Mouse (Mus musculus) intestine, postnatal 0 days (tissue): ENCODE measurements around the gene Rhobtb3. TPM values are rescaled to one million over a fixed set of nuclear protein-coding genes. Genes with fewer than 3 reads are reported as not detected.
A peak's percentile ranks its signal among the peaks of the same experiment; 100 is the strongest.

Experiments used
- ATAC-seq: fragments of 200-750 bp; cut with Nextera tagmentation; 2 replicates; pipeline ENCODE4 v1.8.0; 2017; ENCODE audit warnings: mild to moderate bottlenecking, moderate TSS enrichment, moderate library complexity
- H3K27ac ChIP-seq: fragments of 300-500 bp; sonication (generic); 2 replicates; pipeline ENCODE4 v1.5.1; 2014; ENCODE audit warnings: mild to moderate bottlenecking, low read depth, low read length, moderate library complexity
- H3K27me3 ChIP-seq: fragments of 300-500 bp; sonication (generic); replicated peaks from 2 replicates; pipeline ENCODE4 v1.6.1; 2014; ENCODE audit warnings: low read length, mixed read lengths; ENCODE audit not compliant: control insufficient read depth, insufficient read depth
- H3K36me3 ChIP-seq: fragments of 300-500 bp; sonication (generic); 2 replicates; pipeline ENCODE4 v1.6.1; 2014; ENCODE audit warnings: mild to moderate bottlenecking, moderate library complexity; ENCODE audit not compliant: control insufficient read depth, insufficient read depth
- H3K4me1 ChIP-seq: fragments of 300-500 bp; sonication (generic); replicated peaks from 2 replicates; pipeline ENCODE4 v1.6.1; 2014; ENCODE audit warnings: antibody characterized with exemption, low read length, mixed read lengths; ENCODE audit not compliant: control insufficient read depth, insufficient read depth
- H3K4me2 ChIP-seq: fragments of 300-500 bp; sonication (generic); replicated peaks from 2 replicates; pipeline ENCODE4 v1.6.1; 2014; ENCODE audit warnings: low read depth, mild to moderate bottlenecking, moderate library complexity
- H3K4me3 ChIP-seq: fragments of 300-500 bp; sonication (generic); 2 replicates; pipeline ENCODE4 v1.5.1; 2014; ENCODE audit warnings: low read depth, low read length
- H3K9ac ChIP-seq: fragments of 300-500 bp; sonication (generic); 2 replicates; pipeline ENCODE4 v1.6.1; 2014; ENCODE audit warnings: mild to moderate bottlenecking, low read depth, low read length
- H3K9me3 ChIP-seq: fragments of 300-500 bp; sonication (generic); 2 replicates; pipeline ENCODE4 v1.6.1; 2016; ENCODE audit warnings: mixed run types; ENCODE audit not compliant: control insufficient read depth
- CTCF ChIP-seq: sonication (generic); IDR thresholded peaks from 2 replicates; pipeline ENCODE4 v1.5.1; 2016; ENCODE audit warnings: low read depth, mild to moderate bottlenecking, control low read depth, antibody characterized with exemption, moderate library complexity
- WGBS: fragments of 180-500 bp; shearing (Covaris S2); extraction: QIAGEN DNeasy Blood & Tissue Kit; methylation state at CpG from one replicate; pipeline ENCODE4 v1.1.7; 2014; 5-methylcytosine and 5-hydroxymethylcytosine counted together
- polyA plus RNA-seq: library from polyadenylated mRNA; unstranded; fragments of >200 nt; fragmentation: Nextera tagmentation; extraction: Ambion mirVana; gene quantifications from 2 replicates; pipeline ENCODE4 v1.2.1, GENCODE M21; 2015

Rhobtb3 gene
- polyA plus RNA-seq, 1 experiment from 2014 or later, result 10.1 TPM

DNA sequence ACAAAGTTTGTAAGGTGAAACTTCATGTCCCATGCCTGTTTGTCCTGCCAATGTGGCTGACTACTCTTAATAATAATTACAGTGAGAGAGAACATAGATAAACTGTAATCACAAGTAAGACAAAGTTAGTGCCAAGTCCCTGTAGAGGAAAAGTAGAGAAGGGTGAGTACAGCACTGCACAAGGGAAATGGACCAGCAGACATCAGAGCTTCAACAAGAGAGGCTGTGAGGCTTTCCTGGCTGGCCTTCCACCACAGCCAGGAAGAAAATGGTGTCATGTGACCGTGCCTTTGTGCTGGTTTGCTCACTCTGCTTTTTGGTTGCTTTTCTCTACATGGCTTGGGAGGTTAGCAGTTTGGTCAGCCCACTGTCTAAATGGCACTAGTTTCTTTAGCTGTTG, 31.9 kb upstream of the Rhobtb3 start:
- 89% methylated on average over 1 of the region's 1 CpGs for WGBS
- Histone ChIP-seq H3K27ac (no peak overlapping the region), H3K4me3 (no peak overlapping the region), H3K9ac (no peak overlapping the region), H3K36me3 (no peaks in the 10 kb centered on the region), H3K4me1 (no peaks in the 10 kb centered on the region; the same call in 1 of the 2 replicates), H3K27me3 (no peaks in the 10 kb centered on the region), H3K9me3 (no peaks in the 10 kb centered on the region), H3K4me2 (no peak overlapping the region)
- TF ChIP-seq CTCF, result no peak
- ATAC-seq, result no peak

DNA sequence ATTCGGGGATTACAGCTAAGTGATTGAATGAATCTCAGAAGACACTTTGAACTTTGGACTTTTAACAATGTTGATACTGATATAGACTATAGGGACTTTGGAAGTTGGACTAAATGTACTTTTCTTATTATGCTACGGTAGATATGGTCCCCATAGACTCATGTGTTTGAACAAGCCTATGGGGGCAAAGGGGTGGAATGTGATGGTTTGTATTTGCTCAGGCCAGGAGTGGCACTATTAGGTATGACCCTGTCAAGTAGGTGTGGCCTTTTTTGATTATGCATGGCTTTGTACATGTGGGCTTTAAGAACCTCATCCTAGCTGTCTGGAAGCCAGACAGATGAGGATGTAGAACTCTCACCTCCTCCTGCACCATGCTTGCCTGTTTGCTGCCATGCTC, 30.8 kb upstream of the Rhobtb3 start:
- TF ChIP-seq CTCF, result no peak
- Histone ChIP-seq H3K9me3 (no peaks in the 10 kb centered on the region), H3K4me2 (no peak overlapping the region), H3K36me3 (no peaks in the 10 kb centered on the region), H3K27ac (no peak overlapping the region), H3K4me1 (no peaks in the 10 kb centered on the region; the same call in 1 of the 2 replicates), H3K27me3 (no peaks in the 10 kb centered on the region), H3K4me3 (no peak overlapping the region), H3K9ac (no peak overlapping the region)
- ATAC-seq, result peak; percentile 94
- WGBS, result 35% methylated on average over 2 of the region's 2 CpGs

DNA sequence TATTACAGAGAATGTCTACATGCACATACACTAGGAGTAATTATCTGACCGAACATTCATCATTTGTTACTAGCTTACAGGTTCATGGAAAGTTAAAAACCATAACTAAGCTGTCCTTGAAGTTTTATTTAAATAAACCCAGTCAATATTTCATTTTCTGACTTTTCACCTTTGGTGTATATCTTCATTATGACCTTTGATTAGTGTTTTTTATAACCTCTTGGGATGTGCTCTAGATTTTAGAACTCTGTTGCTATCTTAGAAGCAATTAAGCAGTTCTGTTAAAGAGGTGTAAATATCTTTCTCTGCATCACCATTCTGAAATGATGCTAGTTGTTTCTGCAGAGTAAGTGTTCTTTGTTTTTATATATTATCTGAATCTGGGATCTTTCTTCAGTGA, 23.1 kb upstream of the Rhobtb3 start, which contains the start of gene Spata9:
Spata9 (plus strand) TSS at position 301 of the 400 bp plus-strand sequence.
- 71% methylated on average over 1 of the region's 1 CpGs for WGBS

DNA sequence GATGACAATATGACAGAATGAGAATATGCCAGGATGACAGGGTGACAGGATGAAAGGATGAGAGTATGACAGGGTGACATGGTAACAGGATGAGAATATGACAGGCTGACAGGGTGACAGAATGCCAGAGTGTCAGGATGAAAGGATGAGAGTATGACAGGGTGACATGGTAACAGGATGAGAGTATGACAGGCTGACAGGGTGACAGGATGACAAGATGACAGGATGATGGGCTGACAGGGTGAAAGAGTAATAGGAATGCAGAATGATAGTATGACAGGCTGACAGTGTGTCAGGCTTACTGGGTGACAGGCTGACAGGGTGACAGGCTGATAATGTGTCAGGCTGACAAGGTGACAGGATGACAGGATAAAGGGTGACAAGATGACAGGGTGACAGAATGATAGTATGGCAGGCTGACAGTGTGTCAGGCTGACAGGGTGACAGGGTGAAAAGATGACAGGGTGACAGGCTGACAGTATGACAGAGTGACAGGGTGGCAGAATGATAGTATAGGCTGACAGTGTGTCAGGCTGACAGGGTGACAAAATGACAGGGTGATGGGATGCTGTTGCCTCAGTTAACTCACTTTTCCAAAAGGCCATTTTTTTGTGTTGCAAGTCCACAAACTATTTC, 11.8 kb upstream of the Rhobtb3 start:
- H3K27me3 ChIP-seq, result no peaks in the 10 kb centered on the region
- H3K9me3 ChIP-seq, result no peaks in the 10 kb centered on the region
- no peak overlapping the region for H3K27ac ChIP-seq
- no peak for ATAC-seq
- H3K36me3 ChIP-seq, result no peaks in the 10 kb centered on the region
- no peak for TF ChIP-seq CTCF
- H3K4me3 ChIP-seq, result no peak overlapping the region
- no peak overlapping the region for H3K4me2 ChIP-seq
- H3K9ac ChIP-seq, result no peak overlapping the region
- H3K4me1 ChIP-seq, result no peaks in the 10 kb centered on the region

More for the DNA sequence above, 23.1 kb upstream of the Rhobtb3 start, which contains the start of gene Spata9:
- H3K4me3 ChIP-seq, result no peak within 1 kb of the TSS
- H3K4me1 ChIP-seq, result no peaks in the 10 kb centered on the region
- H3K4me2 ChIP-seq, result no peak within 1 kb of the TSS
- no peak within 1 kb of the TSS for H3K9ac ChIP-seq
- no peaks in the 10 kb centered on the region for H3K36me3 ChIP-seq
- H3K27ac ChIP-seq, result no peak within 1 kb of the TSS
- peaks cover 4% of the 10 kb centered on the region; the same call in 1 of the 2 replicates for H3K9me3 ChIP-seq
- H3K27me3 ChIP-seq, result no peaks in the 10 kb centered on the region
- no peak for TF ChIP-seq CTCF
- no peak for ATAC-seq

DNA sequence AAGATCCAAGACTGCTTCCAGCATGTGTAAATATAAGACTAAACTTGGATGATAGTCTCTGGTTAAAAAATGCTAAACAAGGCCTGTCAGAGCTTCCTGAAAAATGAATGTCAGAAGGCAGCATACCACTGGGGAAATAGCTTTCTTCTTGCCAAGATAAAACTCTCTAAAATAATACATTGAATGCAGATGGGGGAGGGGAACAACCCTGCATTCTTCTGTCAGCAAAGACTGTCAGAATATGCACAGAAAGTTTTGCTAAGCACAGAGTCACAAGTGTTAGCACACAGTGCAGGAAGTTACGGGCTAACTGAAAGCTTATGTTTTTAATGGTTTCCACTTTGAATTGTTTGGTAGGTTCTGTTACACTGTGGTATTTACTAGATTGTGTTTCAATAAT, 6.6 kb upstream of the Rhobtb3 start:
- Histone ChIP-seq H3K36me3 (no peaks in the 10 kb centered on the region), H3K9me3 (no peaks in the 10 kb centered on the region), H3K4me2 (no peak overlapping the region), H3K4me1 (no peaks in the 10 kb centered on the region), H3K27me3 (no peaks in the 10 kb centered on the region), H3K4me3 (no peak overlapping the region), H3K27ac (no peak overlapping the region), H3K9ac (no peak overlapping the region)
- TF ChIP-seq CTCF, result no peak
- no peak for ATAC-seq
- 55% methylated on average over 1 of the region's 1 CpGs for WGBS

DNA sequence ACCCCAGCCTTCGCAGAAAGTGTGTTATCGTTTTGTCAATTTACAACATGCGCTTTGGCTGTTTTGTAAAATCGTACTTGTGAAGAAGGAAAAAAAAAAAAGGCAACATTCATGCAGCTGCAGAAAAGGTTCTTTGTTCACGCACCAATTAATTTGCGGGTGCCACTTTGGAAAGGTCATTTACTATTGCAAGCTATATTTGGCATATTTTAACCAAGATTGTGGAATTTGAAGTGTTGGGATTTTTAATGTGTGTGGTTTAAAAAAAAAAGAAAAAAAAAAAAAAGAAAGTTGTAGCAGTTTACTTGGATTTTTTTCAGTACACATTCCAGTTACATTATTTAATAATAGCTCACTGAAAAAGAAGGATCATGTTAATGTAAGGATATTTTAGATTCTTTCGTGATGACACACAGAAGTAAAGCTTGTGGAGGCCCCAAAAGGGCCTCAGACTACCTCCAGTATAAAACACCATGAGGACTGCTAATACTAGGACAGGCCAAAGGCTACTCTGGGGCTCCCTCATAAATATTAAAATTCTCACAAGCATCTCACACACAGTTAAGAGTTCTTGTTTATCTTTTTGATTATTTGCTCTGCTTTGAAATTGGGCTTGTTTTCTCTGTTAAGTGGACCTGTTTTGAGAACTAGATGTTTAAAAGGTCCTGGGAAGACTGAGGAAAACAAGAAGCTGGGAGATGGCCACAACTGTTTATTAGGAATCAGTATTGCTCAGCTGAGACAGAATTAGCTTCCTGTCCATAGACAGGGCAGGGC, 507 bp upstream of the Rhobtb3 start:
- Histone ChIP-seq H3K27ac (peak overlapping the region; percentile 86), H3K4me1 (0 out of 2 replicates have a peak, but pooled peaks cover 6% of the 10 kb centered on the region), H3K9me3 (no peaks in the 10 kb centered on the region), H3K4me2 (peak overlapping the region; percentile 88), H3K36me3 (no peaks in the 10 kb centered on the region), H3K9ac (peak overlapping the region; percentile 88), H3K4me3 (peak overlapping the region; percentile 67), H3K27me3 (no peaks in the 10 kb centered on the region)
- ATAC-seq, result no peak
- 4% methylated on average over 7 of the region's 7 CpGs for WGBS
- TF ChIP-seq CTCF, result no peak
